Mouse (Mus musculus) ovary, postnatal 14 days (tissue): ENCODE results near the gene Olfr1136.

Source experiments
- DNase-seq: peaks from one replicate; pipeline ENCODE4 v3.0.0; 2022; ENCODE audit warnings: low spot score

Olfr1136 gene

DNA sequence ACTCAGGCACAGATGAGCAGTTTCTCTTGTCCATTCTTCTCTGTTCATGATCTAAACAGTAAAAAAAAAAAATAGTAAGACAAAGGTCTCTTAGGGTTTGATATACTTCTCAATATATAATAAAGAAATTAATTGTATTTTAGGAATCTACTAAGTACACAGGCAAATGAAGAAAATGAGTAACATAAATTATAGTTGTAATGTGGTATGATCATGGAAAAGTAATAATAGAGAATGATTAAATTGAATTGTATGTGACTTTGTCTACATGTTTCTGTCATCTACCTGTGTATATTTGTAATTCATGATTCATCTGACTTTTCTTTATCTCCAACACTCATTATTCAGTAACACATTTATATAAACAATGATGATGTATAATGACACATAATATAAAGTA, at the start of gene Olfr1136:
Gene Olfr1136 (minus strand): TSS at position 101 of the 400 bp plus-strand sequence.
- DNase-seq, result no peak

DNA sequence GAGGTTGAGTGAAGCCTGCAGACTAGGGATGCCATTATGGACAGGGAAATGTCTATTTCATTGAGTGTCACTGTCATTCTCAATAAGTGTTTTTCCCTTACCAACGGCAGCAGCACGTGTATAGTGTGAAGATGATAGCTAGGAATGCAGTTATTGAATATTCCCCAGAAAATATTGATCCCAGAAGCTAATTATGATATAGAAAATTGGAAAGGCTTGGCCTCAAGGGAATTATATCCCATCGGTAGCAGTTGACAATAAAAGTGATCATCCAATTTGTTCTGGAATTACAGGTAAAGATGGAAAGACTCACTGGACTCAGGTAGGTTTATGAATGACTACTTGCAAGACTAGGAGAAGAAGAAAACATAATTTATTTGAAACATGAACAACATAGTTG, 49.7 kb upstream of the Olfr1136 start, which contains the start of gene Olfr1140:
Gene Olfr1140 (plus strand): TSS at position 301 of the 400 bp plus-strand sequence.
- DNase-seq, result no peak

DNA sequence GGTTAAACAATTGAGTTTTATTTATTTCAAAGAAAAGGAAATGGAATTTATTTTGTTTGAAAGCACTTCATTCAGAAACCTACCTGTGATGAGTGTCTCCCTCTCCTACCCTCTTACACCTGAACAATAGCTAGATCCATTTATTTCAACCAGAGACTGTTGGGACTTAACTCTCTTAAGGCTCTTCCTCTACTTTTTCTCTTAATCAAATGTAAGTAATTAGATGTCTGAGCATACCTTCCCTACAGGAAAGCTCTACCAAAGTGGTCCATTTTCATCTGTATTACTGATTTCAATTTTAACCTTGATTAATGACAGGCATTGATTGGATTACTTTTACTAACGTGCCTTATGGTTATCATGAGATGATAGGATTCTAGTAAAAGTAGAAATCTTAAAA, 46.1 kb upstream of the Olfr1136 start, which contains the start of gene Olfr1138:
Gene Olfr1138 (minus strand): TSS at position 101 of the 400 bp plus-strand sequence.
- no peak for DNase-seq

DNA sequence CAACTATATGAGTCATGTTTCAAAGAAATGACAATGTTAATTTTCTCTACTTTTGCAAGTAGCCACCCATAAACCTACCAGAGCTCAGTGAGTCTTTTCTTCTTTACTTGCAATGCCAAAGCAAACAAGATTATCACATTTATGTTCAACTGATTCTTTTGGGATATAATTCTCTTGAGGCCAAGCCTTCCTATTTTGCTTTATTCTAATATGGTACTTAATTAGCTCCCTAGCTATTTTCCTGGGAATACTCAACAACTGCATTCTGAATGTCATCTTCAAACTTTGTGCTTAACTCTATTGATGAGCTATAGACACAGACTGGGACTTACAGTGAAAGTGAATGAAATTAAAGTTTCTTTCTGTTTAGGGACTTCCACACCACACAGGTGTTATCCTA, 19.3 kb upstream of the Olfr1136 start, which contains the start of gene Olfr1137:
Gene Olfr1137 (minus strand): TSS at position 101 of the 400 bp plus-strand sequence.
- no peak for DNase-seq

DNA sequence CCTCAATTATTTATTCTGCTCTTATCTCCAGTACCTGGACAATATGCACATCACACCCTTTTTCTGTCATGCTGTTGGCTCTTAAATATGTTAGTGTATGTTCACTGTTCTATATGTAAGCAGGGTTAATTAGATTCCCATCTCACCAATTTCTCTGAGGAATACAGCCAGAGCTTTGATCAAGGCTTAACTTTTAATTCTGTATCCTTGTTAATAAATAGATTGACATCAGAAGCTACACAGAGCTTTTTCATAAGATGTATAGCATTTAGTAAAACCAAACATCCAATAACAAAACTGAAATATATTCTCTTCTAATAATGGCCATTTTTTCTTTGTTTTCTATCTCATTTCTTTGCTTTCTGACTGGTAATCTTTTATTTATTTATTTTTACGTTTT, 20.2 kb downstream of the Olfr1136 start, which contains the start of gene Olfr1135:
Gene Olfr1135 (minus strand): TSS at position 101 of the 400 bp plus-strand sequence.
- DNase-seq, result no peak

DNA sequence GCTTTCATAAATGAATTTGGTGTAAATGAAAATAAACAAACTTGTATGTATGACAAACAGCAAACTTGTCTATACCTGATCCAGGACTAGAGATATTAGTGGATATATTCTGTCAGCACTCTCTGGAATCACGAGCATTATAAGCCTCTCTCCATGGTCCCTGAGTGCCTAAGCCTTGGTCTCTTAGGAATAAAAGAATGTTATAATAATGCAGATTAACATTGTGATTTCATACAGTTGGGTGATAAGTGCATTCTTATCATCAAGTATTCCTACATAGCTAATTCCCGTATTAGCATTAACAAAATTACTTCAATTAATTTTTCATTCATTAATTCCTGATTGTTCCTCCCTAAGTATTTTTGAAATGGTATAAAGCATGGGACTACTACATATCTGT, 35.4 kb downstream of the Olfr1136 start, which contains the start of gene Olfr1134:
Gene Olfr1134 (minus strand): TSS at position 101 of the 400 bp plus-strand sequence.
- no peak for DNase-seq

DNA sequence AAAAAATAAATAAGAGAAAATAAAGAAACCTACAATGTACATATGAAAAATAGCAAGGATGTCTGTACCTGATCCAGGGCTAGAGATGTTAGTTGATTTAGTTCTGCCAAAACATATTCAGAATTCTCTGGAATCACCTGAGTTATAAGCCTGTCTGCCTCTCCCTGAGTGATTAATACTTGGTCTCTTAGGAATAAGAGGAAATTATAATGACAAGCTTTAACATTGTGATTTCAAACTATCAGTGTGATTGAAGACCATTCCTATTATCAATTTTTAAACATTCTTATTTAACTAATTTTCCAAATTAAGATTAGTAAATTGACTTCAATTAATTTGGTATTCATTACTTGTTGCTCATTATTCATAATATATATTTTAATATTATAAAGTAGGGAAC, 46.5 kb downstream of the Olfr1136 start, which contains the start of gene Olfr1133:
Gene Olfr1133 (minus strand): TSS at position 101 of the 400 bp plus-strand sequence.
- DNase-seq, result no peak
